Mouse (Mus musculus): ENCODE data around the gene Mest. TPM values are rescaled to one million over a fixed set of nuclear protein-coding genes. Genes with fewer than 3 reads are reported as not detected.

Gene Mest
- polyA plus RNA-seq, 1 experiment from 2014 or later, result 156 TPM

GRCm38 (mm10) chr6:30734465-30734864 is 11.1 kb downstream of the Mest start:
- no peak overlapping the region for H3K27ac ChIP-seq (replicated peaks)
- DNase-seq (ENCODE audit: low spot score), result no peak
- no peaks in the 10 kb centered on the region for H3K27me3 ChIP-seq (ENCODE audit: control insufficient read depth, insufficient read depth, low read length)
- no peak overlapping the region for H3K4me3 ChIP-seq (ENCODE audit: low read depth, low read length)
- ATAC-seq (ENCODE audit: low FRiP score, low TSS enrichment), result no peak
- H3K36me3 ChIP-seq (ENCODE audit: control insufficient read depth, insufficient read depth, low read length), result no peaks in the 10 kb centered on the region
- 57% methylated on average over 6 of the region's 6 CpGs for WGBS
- TF ChIP-seq CTCF (IDR thresholded peaks at IDR 0.05; ENCODE audit: low read depth) (no peak), EP300 (optimal IDR thresholded peaks at IDR 0.05) (no peak)
- H3K4me1 ChIP-seq (replicated peaks; ENCODE audit: control insufficient read depth, insufficient read depth), result no peaks in the 10 kb centered on the region
- no peak overlapping the region for H3K9ac ChIP-seq (ENCODE audit: low read length)
- no peak overlapping the region for H3K4me2 ChIP-seq (replicated peaks; ENCODE audit: low read depth)
- H3K9me3 ChIP-seq (ENCODE audit: control insufficient read depth, low read length), result peaks cover 11% of the 10 kb centered on the region; the same call in 1 of the 2 replicates

GRCm38 (mm10) chr6:30734988-30735727 is 11.8 kb downstream of the Mest start:
- no peak for TF ChIP-seq CTCF (IDR thresholded peaks at IDR 0.05; ENCODE audit: low read depth)
- no peak for TF ChIP-seq EP300 (optimal IDR thresholded peaks at IDR 0.05)
- H3K4me2 ChIP-seq (replicated peaks; ENCODE audit: low read depth), result peak overlapping the region; percentile 29; the same call in 1 of the 2 replicates
- H3K27me3 ChIP-seq (ENCODE audit: control insufficient read depth, insufficient read depth, low read length), result no peaks in the 10 kb centered on the region
- H3K36me3 ChIP-seq (ENCODE audit: control insufficient read depth, insufficient read depth, low read length), result no peaks in the 10 kb centered on the region
- 49% methylated on average over 22 of the region's 22 CpGs for WGBS
- H3K9me3 ChIP-seq (ENCODE audit: control insufficient read depth, low read length), result peaks cover 11% of the 10 kb centered on the region; the same call in 1 of the 2 replicates
- H3K27ac ChIP-seq (replicated peaks), result peak overlapping the region; percentile 45
- H3K4me1 ChIP-seq (replicated peaks; ENCODE audit: control insufficient read depth, insufficient read depth), result no peaks in the 10 kb centered on the region
- H3K9ac ChIP-seq (ENCODE audit: low read length), result peak overlapping the region; percentile 35; the same call in 1 of the 2 replicates
- no peak for DNase-seq (ENCODE audit: low spot score)
- ATAC-seq (ENCODE audit: low FRiP score, low TSS enrichment), result no peak
- H3K4me3 ChIP-seq (ENCODE audit: low read depth, low read length), result peak overlapping the region; percentile 10; the same call in 1 of the 2 replicates

GRCm38 (mm10) chr6:30735728-30736371 is 12.5 kb downstream of the Mest start:
- 48% methylated on average over 15 of the region's 15 CpGs for WGBS
- H3K27me3 ChIP-seq (ENCODE audit: control insufficient read depth, insufficient read depth, low read length), result no peaks in the 10 kb centered on the region
- H3K27ac ChIP-seq (replicated peaks), result peak overlapping the region; percentile 45
- H3K4me3 ChIP-seq (ENCODE audit: low read depth, low read length), result peak overlapping the region; percentile 10; the same call in 1 of the 2 replicates
- peak overlapping the region; percentile 35; the same call in 1 of the 2 replicates for H3K9ac ChIP-seq (ENCODE audit: low read length)
- ATAC-seq (ENCODE audit: low FRiP score, low TSS enrichment) (no peak), DNase-seq (ENCODE audit: low spot score) (no peak)
- peaks cover 11% of the 10 kb centered on the region; the same call in 1 of the 2 replicates for H3K9me3 ChIP-seq (ENCODE audit: control insufficient read depth, low read length)
- no peaks in the 10 kb centered on the region for H3K36me3 ChIP-seq (ENCODE audit: control insufficient read depth, insufficient read depth, low read length)
- H3K4me2 ChIP-seq (replicated peaks; ENCODE audit: low read depth), result peak overlapping the region; percentile 29; the same call in 1 of the 2 replicates
- H3K4me1 ChIP-seq (replicated peaks; ENCODE audit: control insufficient read depth, insufficient read depth), result no peaks in the 10 kb centered on the region
- TF ChIP-seq EP300 (optimal IDR thresholded peaks at IDR 0.05), result no peak
- no peak for TF ChIP-seq CTCF (IDR thresholded peaks at IDR 0.05; ENCODE audit: low read depth)

GRCm38 (mm10) chr6:30736372-30736762 is 13.0 kb downstream of the Mest start:
- no peak overlapping the region; the same call in 1 of the 2 replicates for H3K4me3 ChIP-seq (ENCODE audit: low read depth, low read length)
- DNase-seq (ENCODE audit: low spot score) (no peak), ATAC-seq (ENCODE audit: low FRiP score, low TSS enrichment) (no peak)
- H3K9me3 ChIP-seq (ENCODE audit: control insufficient read depth, low read length), result peaks cover 11% of the 10 kb centered on the region; the same call in 1 of the 2 replicates
- TF ChIP-seq CTCF (IDR thresholded peaks at IDR 0.05; ENCODE audit: low read depth) (no peak), EP300 (optimal IDR thresholded peaks at IDR 0.05) (no peak)
- no peaks in the 10 kb centered on the region for H3K27me3 ChIP-seq (ENCODE audit: control insufficient read depth, insufficient read depth, low read length)
- peak overlapping the region; percentile 8; the same call in 1 of the 2 replicates for H3K4me2 ChIP-seq (replicated peaks; ENCODE audit: low read depth)
- H3K4me1 ChIP-seq (replicated peaks; ENCODE audit: control insufficient read depth, insufficient read depth), result no peaks in the 10 kb centered on the region
- no peak overlapping the region for H3K27ac ChIP-seq (replicated peaks)
- 48% methylated on average over 13 of the region's 13 CpGs for WGBS
- H3K9ac ChIP-seq (ENCODE audit: low read length), result no peak overlapping the region
- H3K36me3 ChIP-seq (ENCODE audit: control insufficient read depth, insufficient read depth, low read length), result no peaks in the 10 kb centered on the region

GRCm38 (mm10) chr6:30736864-30737547 is 13.7 kb downstream of the Mest start:
- peak; percentile 76 for DNase-seq (ENCODE audit: low spot score)
- H3K36me3 ChIP-seq (ENCODE audit: control insufficient read depth, insufficient read depth, low read length), result no peaks in the 10 kb centered on the region
- H3K9ac ChIP-seq (ENCODE audit: low read length), result peak overlapping the region; percentile 18; the same call in 1 of the 2 replicates
- peak; percentile 75 for ATAC-seq (ENCODE audit: low FRiP score, low TSS enrichment)
- H3K4me2 ChIP-seq (replicated peaks; ENCODE audit: low read depth), result peak overlapping the region; percentile 53
- WGBS, result 48% methylated on average over 29 of the region's 29 CpGs
- H3K4me1 ChIP-seq (replicated peaks; ENCODE audit: control insufficient read depth, insufficient read depth), result no peaks in the 10 kb centered on the region
- H3K9me3 ChIP-seq (ENCODE audit: control insufficient read depth, low read length), result peaks cover 11% of the 10 kb centered on the region; the same call in 1 of the 2 replicates
- peak; percentile 80 for TF ChIP-seq CTCF (IDR thresholded peaks at IDR 0.05; ENCODE audit: low read depth)
- no peak for TF ChIP-seq EP300 (optimal IDR thresholded peaks at IDR 0.05)
- no peaks in the 10 kb centered on the region for H3K27me3 ChIP-seq (ENCODE audit: control insufficient read depth, insufficient read depth, low read length)
- peak overlapping the region; percentile 52 for H3K4me3 ChIP-seq (ENCODE audit: low read depth, low read length)
- 0 out of 2 replicates have a peak overlapping the region, but pooled peaks have one; percentile 18 for H3K27ac ChIP-seq (replicated peaks)

Data from stomach, postnatal 0 days (tissue).